Mouse (Mus musculus) midbrain, postnatal 0 days (tissue): Measurements from ENCODE around the gene Vapb. TPM values are rescaled to one million over a fixed set of nuclear protein-coding genes. Genes with fewer than 3 reads are reported as not detected.

Experiments used
- ATAC-seq: fragments of 200-750 bp; cut with Nextera tagmentation; 2 replicates; pipeline ENCODE4 v1.8.0; 2017; ENCODE audit warnings: moderate number of reproducible peaks, mild to moderate bottlenecking, moderate TSS enrichment, moderate library complexity; ENCODE audit not compliant: low FRiP score
- DNase-seq: peaks from one replicate; pipeline ENCODE4 v3.0.0-alpha.2; 2015; ENCODE audit warnings: low spot score
- H3K27ac ChIP-seq: fragments of 300-500 bp; sonication (generic); 2 replicates; pipeline ENCODE4 v1.5.1; 2014; ENCODE audit warnings: low read depth, mild to moderate bottlenecking, low read length, mixed read lengths
- H3K27me3 ChIP-seq: fragments of 300-500 bp; sonication (generic); 2 replicates; pipeline ENCODE4 v1.6.1; 2014; ENCODE audit warnings: low read length, control low read depth, mixed read lengths; ENCODE audit not compliant: insufficient read depth
- H3K36me3 ChIP-seq: fragments of 300-500 bp; sonication (generic); 2 replicates; pipeline ENCODE4 v1.6.1; 2014; ENCODE audit warnings: low read length, control low read depth, mixed read lengths; ENCODE audit not compliant: insufficient read depth
- H3K4me1 ChIP-seq: fragments of 300-500 bp; sonication (generic); 2 replicates; pipeline ENCODE4 v1.6.1; 2014; ENCODE audit warnings: mild to moderate bottlenecking, control low read depth, antibody characterized with exemption, low read length, mixed read lengths; ENCODE audit not compliant: insufficient read depth
- H3K4me2 ChIP-seq: fragments of 300-500 bp; sonication (generic); 2 replicates; pipeline ENCODE4 v1.6.1; 2014; ENCODE audit warnings: low read depth, mild to moderate bottlenecking, low read length, mixed read lengths; ENCODE audit not compliant: poor library complexity, severe bottlenecking
- H3K4me3 ChIP-seq: fragments of 300-500 bp; sonication (generic); 2 replicates; pipeline ENCODE4 v1.5.1; 2014; ENCODE audit warnings: low read depth, mild to moderate bottlenecking, low read length, moderate library complexity
- H3K9ac ChIP-seq: fragments of 300-500 bp; sonication (generic); replicated peaks from 2 replicates; pipeline ENCODE4 v1.6.1; 2014; ENCODE audit warnings: mild to moderate bottlenecking, low read length, moderate library complexity, mixed read lengths; ENCODE audit not compliant: poor library complexity, severe bottlenecking
- H3K9me3 ChIP-seq: fragments of 300-500 bp; sonication (generic); 2 replicates; pipeline ENCODE4 v1.6.1; 2016; ENCODE audit warnings: low read length, control low read depth
- CTCF ChIP-seq: IDR thresholded peaks from 2 replicates; pipeline ENCODE4 v1.5.1; 2016; ENCODE audit warnings: antibody characterized with exemption, mild to moderate bottlenecking
- WGBS: fragments of 180-500 bp; shearing (Covaris S2); extraction: QIAGEN DNeasy Blood & Tissue Kit; methylation state at CpG from one replicate; pipeline ENCODE4 v1.1.7; 2014; 5-methylcytosine and 5-hydroxymethylcytosine counted together
- polyA plus RNA-seq: library from polyadenylated mRNA; unstranded; fragments of >200 nt; fragmentation: Nextera tagmentation; extraction: Ambion mirVana; gene quantifications from 2 replicates; pipeline ENCODE4 v1.2.1, GENCODE M21; 2015
- total RNA-seq: library from RNA; depleted of rRNA; stranded (reverse); fragments of >200 nt; gene quantifications from 2 replicates; pipeline ENCODE4 v1.2.3, GENCODE M21; 2014

Gene Vapb
- total and polyA plus RNA-seq, 2 experiments from 2014 or later: 11.5 to 36.3 TPM

DNA sequence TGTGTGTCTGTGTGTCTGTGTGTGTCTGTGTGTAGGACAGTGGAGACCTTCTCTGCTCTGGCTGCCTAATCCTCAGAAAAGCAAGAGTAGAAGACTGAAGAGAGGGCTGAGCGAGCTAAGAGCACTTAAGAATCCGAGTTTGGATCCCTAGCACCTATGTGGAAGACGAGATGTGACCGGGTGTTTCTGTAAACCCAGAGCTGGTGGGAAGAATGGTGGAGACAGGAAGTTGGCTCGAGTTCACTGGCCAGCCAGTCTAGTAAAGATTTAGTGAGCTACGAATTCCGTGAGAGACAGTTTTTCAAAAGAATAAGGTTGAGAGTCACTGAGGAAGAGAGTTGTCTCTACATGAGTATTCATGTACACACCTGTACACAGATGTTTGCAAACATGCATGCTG, 69.3 kb downstream of the Vapb start:
- H3K9me3 ChIP-seq: no peaks in the 10 kb centered on the region
- H3K9ac ChIP-seq: no peak overlapping the region
- H3K27ac ChIP-seq: no peak overlapping the region
- DNase-seq: no peak
- H3K36me3 ChIP-seq: no peaks in the 10 kb centered on the region
- H3K4me3 ChIP-seq: no peak overlapping the region
- H3K4me1 ChIP-seq: no peaks in the 10 kb centered on the region
- no peak for ATAC-seq
- WGBS: 87% methylated on average over 7 of the region's 7 CpGs
- no peak for TF ChIP-seq CTCF
- no peaks in the 10 kb centered on the region for H3K27me3 ChIP-seq
- no peak overlapping the region for H3K4me2 ChIP-seq

DNA sequence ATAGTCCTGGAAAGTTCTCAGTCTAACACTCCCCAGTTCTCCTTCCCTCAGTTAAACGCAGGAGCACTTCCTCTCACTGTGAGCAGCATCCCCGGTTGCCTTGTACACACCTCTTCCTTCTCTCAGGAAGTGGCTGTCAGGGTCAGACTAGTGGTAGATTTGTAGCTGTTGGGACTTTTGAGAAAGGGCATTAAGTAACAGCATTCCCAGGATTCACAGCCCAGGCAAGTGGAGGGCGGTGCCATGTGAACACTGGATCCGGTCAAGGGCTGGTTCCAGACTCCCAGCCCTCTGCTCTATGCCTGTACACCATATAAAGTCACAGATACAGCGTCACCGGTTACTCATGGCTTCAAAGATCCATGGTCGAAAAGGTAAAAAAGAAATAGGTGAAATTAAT, 71.6 kb downstream of the Vapb start:
- 87% methylated on average over 7 of the region's 7 CpGs for WGBS

DNA sequence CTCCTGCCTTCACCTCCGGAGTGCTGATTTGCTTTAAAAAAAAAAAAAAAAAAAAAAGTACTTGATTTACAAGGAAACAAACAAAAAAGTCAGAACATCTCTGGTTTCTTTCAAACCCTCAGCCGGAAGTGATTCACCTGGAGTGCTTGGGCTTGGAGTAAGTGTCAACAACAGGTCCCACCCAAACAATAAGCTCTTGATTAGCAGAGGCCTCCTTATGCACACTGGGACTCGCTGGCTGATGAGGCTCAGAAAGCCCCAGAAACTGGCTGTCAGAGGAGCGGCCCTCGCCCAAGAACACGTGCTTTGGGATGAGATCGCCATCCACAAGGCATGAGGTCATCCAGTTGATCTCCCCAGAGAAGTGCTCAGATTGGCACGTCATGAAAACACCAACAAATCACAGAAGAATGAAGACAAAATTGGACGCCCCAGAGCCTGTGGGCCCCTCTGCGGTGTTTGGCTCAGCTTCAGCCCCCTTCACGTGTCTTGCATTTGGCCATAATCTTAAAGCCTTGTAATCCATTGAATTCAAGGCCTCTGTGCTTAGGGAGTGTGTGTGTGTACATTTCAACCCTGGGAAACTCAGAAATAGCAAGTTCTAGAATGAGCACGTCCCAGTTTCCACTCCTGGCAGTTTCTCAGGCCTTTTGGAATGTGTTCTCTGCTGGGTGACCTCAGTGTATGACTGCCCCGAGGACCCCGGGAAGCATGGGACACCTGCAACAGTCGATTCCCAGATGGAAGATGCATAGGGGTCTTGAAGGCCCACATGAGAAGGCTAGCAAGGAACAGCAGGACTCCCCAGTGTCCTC, 72.9 kb downstream of the Vapb start:
- no peaks in the 10 kb centered on the region for H3K9me3 ChIP-seq
- H3K4me1 ChIP-seq: no peaks in the 10 kb centered on the region
- no peak for TF ChIP-seq CTCF
- no peaks in the 10 kb centered on the region for H3K27me3 ChIP-seq
- ATAC-seq (no peak), DNase-seq (no peak)
- 82% methylated on average over 15 of the region's 15 CpGs for WGBS
- no peak overlapping the region for H3K9ac ChIP-seq
- H3K4me3 ChIP-seq: no peak overlapping the region
- no peak overlapping the region for H3K27ac ChIP-seq
- no peaks in the 10 kb centered on the region for H3K36me3 ChIP-seq
- no peak overlapping the region for H3K4me2 ChIP-seq

More for the DNA sequence above, 71.6 kb downstream of the Vapb start:
- Histone ChIP-seq H3K4me2 (no peak overlapping the region), H3K4me3 (no peak overlapping the region), H3K4me1 (no peaks in the 10 kb centered on the region), H3K9me3 (no peaks in the 10 kb centered on the region), H3K36me3 (no peaks in the 10 kb centered on the region), H3K9ac (no peak overlapping the region), H3K27ac (no peak overlapping the region), H3K27me3 (no peaks in the 10 kb centered on the region)
- no peak for DNase-seq
- no peak for ATAC-seq
- TF ChIP-seq CTCF: no peak

DNA sequence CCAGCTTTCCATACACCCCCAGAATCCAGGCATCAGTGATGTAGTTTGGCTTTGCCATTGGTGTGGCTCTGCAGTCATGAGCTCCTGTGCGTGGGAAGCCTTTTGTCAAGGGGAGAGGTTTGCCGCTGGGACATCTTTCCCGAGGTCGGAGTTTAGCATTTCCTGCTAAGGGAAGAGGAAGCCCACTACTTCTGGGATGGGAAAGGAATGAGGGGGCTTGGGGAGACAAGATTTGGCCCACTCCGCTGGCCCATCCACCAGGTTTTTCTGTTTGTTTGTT, 73.5 kb downstream of the Vapb start:
- H3K4me3 ChIP-seq: no peak overlapping the region
- no peak for DNase-seq
- no peak for ATAC-seq
- no peak overlapping the region for H3K27ac ChIP-seq
- no peaks in the 10 kb centered on the region for H3K9me3 ChIP-seq
- no peak overlapping the region for H3K9ac ChIP-seq
- no peaks in the 10 kb centered on the region for H3K4me1 ChIP-seq
- H3K4me2 ChIP-seq: no peak overlapping the region
- TF ChIP-seq CTCF: no peak
- no peaks in the 10 kb centered on the region for H3K27me3 ChIP-seq
- 90% methylated on average over 5 of the region's 5 CpGs for WGBS
- no peaks in the 10 kb centered on the region for H3K36me3 ChIP-seq

DNA sequence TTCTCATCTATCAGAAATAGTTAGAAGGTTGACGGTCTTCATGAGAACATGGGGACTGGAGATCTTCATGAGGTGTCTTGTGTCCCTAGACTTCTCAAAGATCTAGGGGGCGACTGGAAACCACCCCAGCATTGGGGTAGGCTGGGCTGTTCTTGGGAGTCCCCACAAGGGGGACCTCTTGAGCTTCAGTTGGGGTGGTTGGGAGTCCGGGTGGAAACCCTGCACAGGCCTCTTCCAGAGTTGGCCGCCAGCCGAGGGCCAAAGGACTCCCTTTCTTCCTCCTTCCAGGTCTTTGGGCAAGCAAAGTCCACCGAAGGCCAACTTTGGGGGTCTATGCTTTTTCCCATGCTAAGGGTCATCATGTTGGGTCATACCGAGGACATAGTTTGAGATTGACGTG, 74.5 kb downstream of the Vapb start:
- H3K9ac ChIP-seq: no peak overlapping the region
- no peak for DNase-seq
- no peak overlapping the region for H3K27ac ChIP-seq
- no peaks in the 10 kb centered on the region for H3K36me3 ChIP-seq
- no peak overlapping the region for H3K4me3 ChIP-seq
- WGBS: 79% methylated on average over 8 of the region's 8 CpGs
- H3K27me3 ChIP-seq: no peaks in the 10 kb centered on the region
- TF ChIP-seq CTCF: no peak
- H3K4me1 ChIP-seq: no peaks in the 10 kb centered on the region
- no peak overlapping the region for H3K4me2 ChIP-seq
- no peak for ATAC-seq
- no peaks in the 10 kb centered on the region for H3K9me3 ChIP-seq

DNA sequence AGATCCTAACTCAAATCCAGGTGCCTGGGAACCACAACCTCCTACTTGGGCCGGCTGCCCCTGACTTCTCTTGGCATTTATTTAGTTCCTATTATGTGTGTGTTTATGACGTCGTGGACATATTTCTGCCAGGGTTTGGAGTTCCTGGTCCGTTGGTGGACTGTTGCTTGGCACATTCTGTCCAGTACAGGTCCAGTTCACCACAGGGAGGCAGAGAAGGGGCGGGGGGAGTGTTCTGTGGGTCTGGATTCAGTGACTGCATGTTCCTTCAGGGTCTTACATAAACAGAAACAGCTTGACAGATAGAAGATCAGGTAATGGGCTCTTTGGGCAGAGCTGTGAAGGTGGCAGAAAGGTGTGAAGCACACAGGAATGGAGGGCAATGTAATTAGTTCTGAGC, 75.8 kb downstream of the Vapb start:
- H3K9me3 ChIP-seq: no peaks in the 10 kb centered on the region
- WGBS: 84% methylated on average over 5 of the region's 5 CpGs
- no peak overlapping the region for H3K4me3 ChIP-seq
- ATAC-seq (no peak), DNase-seq (no peak)
- H3K36me3 ChIP-seq: no peaks in the 10 kb centered on the region
- H3K9ac ChIP-seq: no peak overlapping the region
- TF ChIP-seq CTCF: no peak
- no peaks in the 10 kb centered on the region for H3K27me3 ChIP-seq
- H3K27ac ChIP-seq: no peak overlapping the region
- H3K4me1 ChIP-seq: no peaks in the 10 kb centered on the region
- H3K4me2 ChIP-seq: no peak overlapping the region
